Mouse (Mus musculus): ENCODE results near the gene Cldnd2. TPM values are rescaled to one million over a fixed set of nuclear protein-coding genes. Genes with fewer than 3 reads are reported as not detected.

Cldnd2 gene
- polyA plus RNA-seq, 1 experiment from 2014 or later: not detected

Small RNA genes within 50 kb of the gene (microRNA-seq; reads per million reads assigned to microRNA genes)
- gene Mir7051: 2.6 reads per million

Other genes with a start within 250 kb of the Cldnd2 start
- gene Zfp715, start 127.5 kb upstream of the Cldnd2 start, polyA plus RNA-seq (2015; fragmentation: Nextera tagmentation; extraction: Ambion mirVana): 4.1 and 5.8 TPM in 2 replicates
- 2.0 and 2.2 TPM in 2 replicates for gene Siglecf, start 89.4 kb upstream of the Cldnd2 start, polyA plus RNA-seq (2015; fragmentation: Nextera tagmentation; extraction: Ambion mirVana)
- 0.28 and 0.32 TPM in 2 replicates for gene Siglecg, start 32.6 kb upstream of the Cldnd2 start, polyA plus RNA-seq (2015; fragmentation: Nextera tagmentation; extraction: Ambion mirVana)
- not detected in 2 replicates for gene Lim2, start 13.1 kb upstream of the Cldnd2 start, polyA plus RNA-seq (2015; fragmentation: Nextera tagmentation; extraction: Ambion mirVana)
- gene Nkg7, start 3.7 kb upstream of the Cldnd2 start, polyA plus RNA-seq (2015; fragmentation: Nextera tagmentation; extraction: Ambion mirVana): 7.1 and 9.6 TPM in 2 replicates
- gene Etfb, start 3.3 kb downstream of the Cldnd2 start, polyA plus RNA-seq (2015; fragmentation: Nextera tagmentation; extraction: Ambion mirVana): 241 and 252 TPM in 2 replicates
- gene Gm45233, start 3.3 kb downstream of the Cldnd2 start, polyA plus RNA-seq (2015; fragmentation: Nextera tagmentation; extraction: Ambion mirVana): not detected in 2 replicates
- gene Vsig10l, start 22.4 kb downstream of the Cldnd2 start, polyA plus RNA-seq (2015; fragmentation: Nextera tagmentation; extraction: Ambion mirVana): 0.58 and 0.85 TPM in 2 replicates
- not detected in 2 replicates for gene Iglon5, start 49.3 kb downstream of the Cldnd2 start, polyA plus RNA-seq (2015; fragmentation: Nextera tagmentation; extraction: Ambion mirVana)
- gene 4931406B18Rik, start 65.2 kb downstream of the Cldnd2 start, polyA plus RNA-seq (2015; fragmentation: Nextera tagmentation; extraction: Ambion mirVana): not detected in 2 replicates
- gene Cd33, start 103.6 kb downstream of the Cldnd2 start, polyA plus RNA-seq (2015; fragmentation: Nextera tagmentation; extraction: Ambion mirVana): 1.3 TPM in 2 replicates
- gene Zfp658, start 121.5 kb downstream of the Cldnd2 start, polyA plus RNA-seq (2015; fragmentation: Nextera tagmentation; extraction: Ambion mirVana): 0.20 and 0.27 TPM in 2 replicates
- gene Zfp719, start 138.8 kb downstream of the Cldnd2 start, polyA plus RNA-seq (2015; fragmentation: Nextera tagmentation; extraction: Ambion mirVana): 2.0 and 2.7 TPM in 2 replicates
- gene Zfp819, start 166.4 kb downstream of the Cldnd2 start, polyA plus RNA-seq (2015; fragmentation: Nextera tagmentation; extraction: Ambion mirVana): 0.08 TPM in 1 of 2 replicates, not detected in the other
- not detected in 2 replicates for gene Ceacam18, start 193.9 kb downstream of the Cldnd2 start, polyA plus RNA-seq (2015; fragmentation: Nextera tagmentation; extraction: Ambion mirVana)
- gene Siglece, start 219.4 kb downstream of the Cldnd2 start, polyA plus RNA-seq (2015; fragmentation: Nextera tagmentation; extraction: Ambion mirVana): 1.6 and 1.9 TPM in 2 replicates
- gene Ctu1, start 231.2 kb downstream of the Cldnd2 start, polyA plus RNA-seq (2015; fragmentation: Nextera tagmentation; extraction: Ambion mirVana): 5.2 and 5.3 TPM in 2 replicates
- not detected in 2 replicates for gene Klk14, start 249.6 kb downstream of the Cldnd2 start, polyA plus RNA-seq (2015; fragmentation: Nextera tagmentation; extraction: Ambion mirVana)